Mouse (Mus musculus) hematopoietic stem cell, adult 5-6 weeks (primary cell): ENCODE data around the gene N4bp2l2. TPM values are rescaled to one million over a fixed set of nuclear protein-coding genes. Genes with fewer than 3 reads are reported as not detected.

Experiments
- ATAC-seq, 2 experiments: fragments of 125-278 bp in 1 of 2; replicated peaks in 1 of 2; 2 replicates each; pipeline ENCODE4 v1.8.0; 2016 to 2017; ENCODE audit warnings: inconsistent platforms in 2 of 2, mild to moderate bottlenecking in 2 of 2, moderate number of reproducible peaks in 2 of 2, low read depth in 1 of 2, moderate TSS enrichment in 1 of 2; ENCODE audit not compliant: low FRiP score in 2 of 2, poor library complexity in 2 of 2, severe bottlenecking in 2 of 2, insufficient read depth in 1 of 2, low TSS enrichment in 1 of 2
- total RNA-seq: library from RNA; stranded (forward); fragments of 172-1452, 232-1000 nt; gene quantifications from 2 replicates; pipeline ENCODE4 v1.2.3, GENCODE M21; 2017

The N4bp2l2 gene
- total RNA-seq, 1 experiment from 2014 or later: 145 TPM

DNA sequence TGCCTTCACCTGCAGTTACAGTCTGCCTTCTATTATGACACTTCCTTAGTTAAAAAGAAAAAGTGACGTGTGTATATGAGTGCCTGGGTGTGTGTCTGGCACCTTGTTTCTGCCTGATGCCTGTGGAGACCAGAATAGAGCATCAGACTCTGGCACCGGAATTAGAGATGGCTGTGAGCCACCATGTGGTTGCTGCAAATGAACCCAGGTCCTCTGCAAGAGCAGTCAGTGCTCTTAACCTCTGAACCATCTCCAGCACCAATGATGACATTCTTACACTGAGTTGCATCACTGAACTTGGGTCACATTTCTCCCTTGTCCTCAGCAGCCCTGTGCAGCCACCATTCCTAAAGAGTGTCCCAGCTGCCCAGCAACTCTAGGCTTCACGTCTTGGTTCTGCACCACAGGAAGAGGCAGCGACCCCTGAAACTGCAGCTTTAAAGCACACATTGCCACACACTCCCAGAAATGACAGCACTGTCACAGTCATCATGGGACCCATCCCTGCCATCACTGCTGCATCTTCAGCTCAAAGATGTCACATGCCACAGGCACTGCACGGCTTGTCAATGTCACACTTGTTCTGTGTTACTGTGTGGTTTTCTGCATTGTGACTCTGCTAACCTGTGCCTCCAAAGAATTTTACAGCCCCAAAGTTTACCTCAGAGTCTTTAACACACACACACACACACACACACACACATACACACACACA lies 82.2 kb downstream of the N4bp2l2 start:
- peak in 1 of 2 experiments; percentile 31; a peak in 1 of 4 replicates for ATAC-seq

DNA sequence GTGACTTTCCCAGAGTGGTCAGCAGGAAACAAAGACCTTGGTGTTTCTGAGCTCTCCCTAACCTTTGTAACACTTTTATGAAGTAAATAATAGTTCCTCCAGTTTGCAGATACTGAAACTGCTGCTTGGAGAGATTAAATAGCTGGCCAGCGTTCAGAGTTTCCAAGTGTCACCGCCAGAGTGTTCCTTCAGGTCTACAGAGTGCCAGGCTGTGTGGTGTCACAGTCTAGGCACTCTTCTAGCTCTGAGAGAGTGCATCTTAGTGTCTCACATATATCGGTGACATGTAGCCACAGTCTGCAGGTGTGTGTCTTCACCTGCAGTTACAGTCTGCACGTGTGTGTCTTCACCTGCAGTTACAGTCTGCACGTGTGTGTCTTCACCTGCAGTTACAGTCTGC lies 82.8 kb downstream of the N4bp2l2 start:
- ATAC-seq: no peak

DNA sequence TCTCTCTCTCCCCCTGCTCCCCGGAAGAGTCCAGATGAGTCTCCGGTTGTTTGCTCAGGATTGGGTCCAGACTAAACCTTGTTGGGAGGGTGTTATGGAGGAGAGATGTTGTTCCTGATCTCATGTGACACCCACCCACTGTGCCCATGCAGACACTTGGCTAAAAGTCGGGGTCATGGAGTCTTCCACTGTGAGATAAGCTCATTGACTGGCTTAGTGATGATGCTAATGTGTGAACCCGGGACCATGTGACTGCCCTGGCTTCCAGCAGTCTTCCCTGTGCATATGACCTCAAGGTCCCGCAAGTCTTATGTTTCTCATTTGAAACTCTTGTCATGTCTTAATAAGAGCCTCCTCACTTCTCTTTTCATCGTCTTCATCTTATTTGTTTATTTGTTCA lies 84.8 kb downstream of the N4bp2l2 start:
- ATAC-seq: no peak

DNA sequence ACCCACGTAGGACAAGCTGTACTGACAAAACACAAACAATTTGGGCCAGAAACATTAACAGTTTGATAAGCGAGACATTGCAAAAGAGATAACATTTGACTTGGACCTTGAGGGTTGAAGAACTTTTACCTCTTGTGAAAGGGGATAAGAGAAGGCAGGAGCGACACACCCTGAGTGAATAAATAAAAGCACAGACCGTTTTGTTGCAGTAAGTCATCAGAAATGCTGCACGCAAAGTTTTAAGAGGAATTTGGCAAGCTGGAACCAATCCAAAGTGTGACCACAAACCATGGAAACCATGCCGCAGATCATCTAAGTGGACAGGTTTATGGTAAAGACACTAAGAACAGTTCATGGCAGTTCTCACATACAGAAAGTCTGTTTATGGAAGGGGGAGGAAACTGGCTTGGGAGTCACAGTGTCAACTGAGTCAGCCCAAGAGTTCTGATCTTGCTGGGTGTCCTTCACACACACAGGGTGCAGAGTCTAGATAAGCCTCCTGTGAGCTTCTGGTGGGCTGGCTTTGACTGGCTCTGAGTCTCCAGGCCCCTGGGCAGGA lies 87.3 kb downstream of the N4bp2l2 start:
- ATAC-seq: peak; percentile 60 to 61

DNA sequence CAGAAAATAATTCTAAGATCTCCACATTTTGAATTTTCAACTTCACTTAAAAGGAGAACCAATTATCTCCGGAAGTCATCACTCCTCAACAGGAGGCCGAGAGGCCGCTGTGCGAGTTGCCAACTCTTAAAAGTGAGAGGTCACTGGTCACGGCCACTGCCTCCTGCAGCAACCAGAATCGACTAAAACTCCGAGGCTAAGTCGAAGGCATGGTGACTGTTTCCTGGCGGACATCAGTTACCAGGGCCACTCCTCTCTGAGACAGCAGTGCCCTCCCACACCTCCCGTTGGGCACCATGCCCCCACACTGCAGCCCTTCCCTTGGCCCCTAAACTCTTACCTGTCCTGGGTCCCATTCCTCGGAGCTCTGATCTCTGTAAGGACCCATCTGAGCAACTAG lies 89.2 kb downstream of the N4bp2l2 start:
- ATAC-seq: no peak

DNA sequence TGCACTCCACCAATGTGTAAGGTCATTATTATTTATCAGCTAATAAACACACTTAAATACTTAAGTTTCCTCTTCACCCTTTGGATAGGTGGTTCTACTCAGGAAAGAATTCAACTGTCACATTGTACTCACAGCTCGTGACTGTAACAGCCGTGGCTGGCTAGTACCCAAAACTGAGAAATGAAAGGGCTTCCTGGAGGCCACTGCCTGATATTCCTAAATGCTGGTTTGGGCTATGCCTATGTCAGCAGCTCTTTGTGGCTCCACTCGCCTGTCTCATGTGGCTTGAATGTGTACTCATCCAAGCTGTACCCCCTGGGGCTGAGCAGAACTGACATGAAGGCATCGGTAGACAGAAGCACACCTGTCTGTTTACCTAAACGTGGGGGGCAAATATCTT lies 91.1 kb downstream of the N4bp2l2 start:
- no peak for ATAC-seq

DNA sequence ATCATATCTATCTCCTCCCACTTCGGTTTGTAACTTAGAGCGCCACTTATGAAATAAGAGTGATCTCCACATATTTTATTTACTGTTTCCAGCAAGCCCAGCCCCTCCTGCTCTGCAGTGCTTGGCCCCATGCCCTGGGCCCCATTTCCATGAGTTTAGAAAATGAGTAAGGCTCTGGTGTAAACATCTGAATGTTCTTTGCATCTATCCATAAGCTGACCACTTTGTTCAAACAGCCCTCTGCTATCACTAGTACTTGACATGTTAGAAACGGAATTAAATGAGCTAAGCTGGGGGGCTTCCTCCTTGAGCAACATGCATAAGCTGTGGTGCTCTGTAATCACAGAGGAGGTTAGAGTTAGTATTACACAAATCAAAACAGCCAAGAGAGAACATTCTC lies 91.6 kb downstream of the N4bp2l2 start:
- ATAC-seq: no peak

DNA sequence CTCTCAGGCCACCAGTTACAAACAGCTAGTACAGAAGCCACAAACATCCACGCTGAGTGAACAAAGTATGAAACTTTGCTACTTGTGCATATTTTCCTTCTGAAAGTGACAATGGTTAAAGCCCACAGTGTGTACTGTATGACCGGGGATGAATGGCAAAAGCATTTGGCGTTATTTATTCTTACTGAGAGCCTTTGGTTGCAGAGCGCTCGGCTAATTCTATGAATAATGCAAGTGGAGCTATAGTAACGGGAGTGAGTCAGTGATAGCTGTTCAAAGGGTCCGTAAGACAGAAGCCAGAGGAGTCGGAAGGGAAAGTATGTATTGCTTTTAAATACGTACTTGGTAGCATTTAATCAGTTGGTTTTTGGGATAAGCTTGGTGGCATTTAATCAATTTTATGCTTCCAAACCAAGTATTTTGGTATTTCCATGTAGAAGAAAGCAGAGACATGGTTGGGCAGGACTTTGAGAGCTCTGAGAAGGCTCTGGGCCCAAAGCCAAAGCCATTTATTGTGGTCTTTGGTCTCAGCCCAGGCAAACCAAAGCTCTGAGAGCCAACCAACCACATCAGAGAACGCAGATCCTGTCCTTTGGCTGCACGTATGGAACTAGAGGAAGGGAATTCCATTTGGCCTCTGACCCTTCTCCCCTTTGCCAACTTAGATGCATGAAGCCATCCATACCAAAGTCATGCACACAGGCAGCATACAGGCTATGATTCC lies 95.3 kb downstream of the N4bp2l2 start:
- no peak for ATAC-seq

DNA sequence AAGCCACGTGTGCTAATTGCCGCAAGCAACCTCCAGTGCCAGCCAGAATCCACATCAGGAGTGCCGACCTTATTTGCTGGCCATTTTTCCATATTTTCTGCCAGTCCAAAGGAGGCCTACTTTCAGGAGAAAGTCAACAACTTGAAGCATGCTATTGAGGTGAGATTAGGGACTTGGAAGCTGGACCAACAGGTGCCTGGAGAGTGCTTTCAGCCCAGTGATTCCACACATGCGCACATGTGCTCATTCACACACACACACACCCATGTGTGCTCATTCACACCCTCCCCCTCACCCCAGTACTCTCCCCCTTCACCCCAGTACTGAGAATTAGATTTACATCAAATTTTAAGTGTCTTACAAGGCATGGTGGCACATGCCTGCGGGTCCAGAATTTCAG lies 99.0 kb downstream of the N4bp2l2 start:
- ATAC-seq: no peak

DNA sequence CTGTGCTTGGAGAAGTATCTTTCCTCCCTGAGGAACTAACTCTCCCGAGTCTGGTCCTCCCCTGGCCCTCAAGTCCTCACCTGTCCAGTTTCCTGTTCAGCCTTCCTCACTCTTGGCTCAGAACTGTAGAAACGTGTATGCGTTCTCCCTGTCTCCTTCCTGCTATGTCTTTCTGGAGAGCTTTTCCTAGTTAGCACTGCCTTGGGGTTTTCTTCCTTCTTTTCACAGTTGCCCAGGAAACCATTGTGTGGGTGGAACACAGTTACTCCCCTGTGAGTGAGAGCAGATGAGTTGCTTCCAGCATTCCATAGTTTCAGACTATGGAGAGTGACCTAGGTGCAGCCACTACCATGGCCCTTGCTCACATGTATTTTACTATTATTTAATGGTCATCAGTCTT lies 99.8 kb downstream of the N4bp2l2 start:
- no peak for ATAC-seq

DNA sequence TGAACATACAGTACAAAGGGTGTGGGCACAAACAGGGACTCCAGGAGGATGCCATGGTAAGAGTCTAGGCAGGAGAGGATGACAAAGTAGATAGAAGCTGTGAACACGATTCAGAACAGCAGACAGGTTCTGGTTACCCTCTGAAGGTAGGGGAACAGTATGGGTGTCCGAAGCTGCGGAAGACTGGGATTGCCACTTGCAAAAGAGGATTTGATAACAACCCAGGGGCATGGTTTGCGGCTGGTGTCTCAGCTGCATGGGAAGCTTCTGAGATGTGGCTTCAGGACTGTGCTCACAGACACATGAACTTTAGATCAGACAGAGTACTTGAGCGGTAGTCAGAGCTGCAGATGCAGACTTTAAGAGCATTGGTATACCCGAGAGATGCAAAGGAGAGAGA lies 101.6 kb downstream of the N4bp2l2 start:
- ATAC-seq: no peak

DNA sequence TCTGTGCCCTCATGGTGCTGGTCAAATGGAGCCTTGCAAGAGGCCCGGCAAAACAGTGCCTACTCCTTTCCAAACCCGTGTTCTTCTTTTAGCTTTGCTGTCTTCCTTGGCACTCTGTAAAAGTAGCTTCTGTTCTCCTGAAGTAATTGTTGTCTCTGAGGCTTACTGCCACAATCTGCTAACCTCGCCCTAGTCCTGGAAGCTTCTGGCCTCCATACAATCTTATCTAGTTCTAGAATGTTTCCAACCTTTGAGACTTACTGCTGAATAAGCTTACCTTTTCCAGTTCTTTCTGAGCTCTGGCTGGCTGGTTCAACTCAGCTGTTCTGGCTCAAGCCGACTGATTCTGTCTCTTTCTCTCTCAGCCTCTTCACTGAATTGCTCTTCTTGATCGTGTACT lies 104.2 kb downstream of the N4bp2l2 start:
- no peak for ATAC-seq

DNA sequence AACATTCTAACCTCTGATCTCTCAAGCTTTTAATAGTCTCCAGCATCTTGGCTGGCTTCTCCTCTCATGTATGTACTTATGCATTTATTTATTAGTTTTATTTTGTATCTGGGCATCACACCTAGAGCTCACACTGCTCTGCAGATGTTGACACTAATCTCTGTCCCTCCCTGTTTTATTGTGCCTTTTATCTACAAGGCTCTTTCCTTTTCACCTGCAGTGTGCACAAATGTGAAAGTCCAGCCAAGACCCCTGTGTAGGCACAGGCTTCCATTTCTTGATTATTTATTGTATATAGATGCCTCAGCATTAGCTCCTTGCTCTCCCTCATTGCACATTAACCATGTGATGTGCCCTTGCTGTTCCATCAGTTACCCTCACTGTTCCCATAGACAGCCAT lies 104.6 kb downstream of the N4bp2l2 start:
- ATAC-seq: no peak

DNA sequence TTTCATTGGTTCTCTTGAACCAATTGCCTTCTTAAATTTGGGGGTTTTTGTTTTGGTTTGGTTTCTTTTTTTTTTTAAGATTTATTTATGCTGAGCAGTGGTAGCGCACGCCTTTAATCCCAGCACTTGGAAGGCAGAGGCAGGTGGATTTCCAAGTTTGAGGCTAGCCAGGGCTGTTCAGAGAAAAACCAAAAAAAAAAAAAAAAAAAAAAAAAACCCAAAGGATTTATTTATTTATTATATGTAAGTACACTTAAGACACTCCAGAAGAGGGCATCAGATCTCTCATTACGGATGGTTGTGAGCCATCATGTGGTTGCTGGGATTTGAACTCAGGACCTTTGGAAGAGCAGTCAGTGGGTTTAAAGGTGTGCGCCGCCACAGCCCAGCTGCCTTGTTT lies 105.1 kb downstream of the N4bp2l2 start:
- ATAC-seq: no peak

DNA sequence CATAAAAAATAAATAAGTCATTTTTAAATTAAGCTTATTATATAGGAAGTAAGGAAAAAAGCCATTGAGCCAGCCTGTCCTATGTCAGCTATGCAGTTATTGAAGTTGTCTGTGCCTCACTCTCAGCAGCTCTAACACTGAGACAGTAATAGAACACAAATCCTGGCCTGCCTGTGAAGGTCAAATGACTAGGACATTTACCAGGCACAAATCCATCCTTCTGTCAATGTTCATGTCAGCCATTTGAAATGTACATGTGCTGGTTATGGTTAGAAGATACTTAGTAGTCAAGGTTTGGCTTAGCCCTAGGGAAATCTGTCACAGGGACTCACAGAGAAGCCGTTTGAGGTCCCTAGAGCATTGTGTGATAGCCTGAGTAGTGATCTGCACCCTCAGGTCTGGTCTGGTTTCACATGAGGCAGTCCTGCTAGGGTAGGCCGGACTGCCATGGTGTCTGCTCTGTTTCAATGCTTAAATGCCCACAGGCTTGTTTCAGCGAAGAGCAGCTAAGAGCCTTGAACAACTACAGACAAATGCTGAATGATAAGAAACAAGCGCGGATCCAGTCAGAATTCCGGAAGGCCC lies 106.4 kb downstream of the N4bp2l2 start:
- no peak for ATAC-seq
